Mouse (Mus musculus) CH12.LX (cell line): Measurements from ENCODE around the gene Robo2.

Experiments
- CTCF ChIP-seq, 2 experiments: IDR thresholded peaks in 1 of 2; conservative IDR thresholded peaks in 1 of 2; 2 replicates each; pipeline ENCODE4 v1.5.1; 2011 to 2012; ENCODE audit warnings: low read depth in 2 of 2, low read length in 2 of 2, improper control_type of control experiment in 1 of 2, inconsistent platforms in 1 of 2, mild to moderate bottlenecking in 1 of 2, moderate library complexity in 1 of 2
- JUND ChIP-seq: conservative IDR thresholded peaks from 2 replicates; pipeline ENCODE4 v1.6.1; 2011; ENCODE audit warnings: low read depth, low read length, improper control_type of control experiment
- MAFK ChIP-seq: IDR thresholded peaks from 2 replicates; pipeline ENCODE4 v1.6.1; 2011; ENCODE audit warnings: low read length, improper control_type of control experiment; ENCODE audit not compliant: insufficient replicate concordance
- MAX ChIP-seq: IDR thresholded peaks from 2 replicates; pipeline ENCODE4 v1.6.1; 2011; ENCODE audit warnings: low read length, improper control_type of control experiment
- MEF2A ChIP-seq: IDR thresholded peaks from 2 replicates; pipeline ENCODE4 v1.6.1; 2014; ENCODE audit warnings: low read depth, mild to moderate bottlenecking, inconsistent platforms, low read length, improper control_type of control experiment, borderline replicate concordance
- NELFE ChIP-seq: IDR thresholded peaks from 2 replicates; pipeline ENCODE4 v1.6.1; 2011; ENCODE audit warnings: low read depth, low read length, improper control_type of control experiment
- NRF1 ChIP-seq: IDR thresholded peaks from 2 replicates; pipeline ENCODE4 v1.6.1; 2014; ENCODE audit warnings: low read depth, mild to moderate bottlenecking, inconsistent platforms, low read length, improper control_type of control experiment, moderate library complexity
- PAX5 ChIP-seq: IDR thresholded peaks from 2 replicates; pipeline ENCODE4 v1.6.1; 2012; ENCODE audit warnings: low read length, inconsistent platforms, mixed read lengths
- POLR2A ChIP-seq: IDR thresholded peaks from 2 replicates; pipeline ENCODE4 v1.6.1; 2011; ENCODE audit warnings: low read depth, mild to moderate bottlenecking, improper control_type of control experiment, low read length
- POLR2AphosphoS2 ChIP-seq: IDR thresholded peaks from 2 replicates; pipeline ENCODE4 v1.6.1; 2011; ENCODE audit warnings: low read depth, low read length, improper control_type of control experiment
- ZNF384 ChIP-seq: IDR thresholded peaks from 2 replicates; pipeline ENCODE4 v1.6.1; 2012; ENCODE audit warnings: low read depth, low read length, improper control_type of control experiment, inconsistent platforms

DNA sequence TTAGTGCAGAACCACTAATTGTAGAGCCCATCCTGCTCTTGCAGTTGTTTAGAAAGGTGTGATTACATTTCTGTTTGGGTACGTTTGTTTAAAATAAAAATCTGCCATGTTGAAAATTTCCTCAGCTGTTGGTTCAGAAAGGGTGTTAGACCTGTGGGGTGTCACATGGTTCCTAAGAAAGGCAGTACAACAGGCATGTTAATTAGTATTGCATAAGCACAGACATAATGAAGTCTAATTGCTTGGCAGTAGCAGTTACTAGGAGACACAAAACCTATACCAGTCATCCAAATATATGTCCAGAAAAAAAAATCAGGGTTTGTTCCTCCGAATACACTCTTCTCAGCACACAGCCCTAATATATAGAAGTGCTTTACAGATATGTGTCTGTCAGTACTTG lies 220.0 kb downstream of the Robo2 start:
- TF ChIP-seq PAX5: no peak
- TF ChIP-seq NELFE: no peak
- no peak for TF ChIP-seq CTCF (conservative IDR thresholded peaks at IDR 0.05 in 1 of 2, IDR thresholded peaks at IDR 0.05 in 1 of 2; ENCODE audit: low read depth in 2 of 2, low read length in 2 of 2)
- TF ChIP-seq MEF2A: no peak
- no peak for TF ChIP-seq JUND
- TF ChIP-seq POLR2A: no peak
- no peak for TF ChIP-seq MAFK
- no peak for TF ChIP-seq MAX
- TF ChIP-seq POLR2AphosphoS2: no peak
- TF ChIP-seq ZNF384: no peak
- no peak for TF ChIP-seq NRF1
